Mouse (Mus musculus): ENCODE measurements around the gene Dtnb.

Dtnb gene

GRCm38 (mm10) chr12:3755522-3755921, 183.3 kb downstream of the Dtnb start:
- peaks cover 23% of the 10 kb centered on the region for H3K36me3 ChIP-seq (ENCODE audit: insufficient read depth, low read length)
- H3K27me3 ChIP-seq (ENCODE audit: insufficient read depth, low read length): 0 out of 2 replicates have a peak, but pooled peaks cover 4% of the 10 kb centered on the region
- H3K4me1 ChIP-seq (replicated peaks; ENCODE audit: low read depth, low read length): peaks cover 8% of the 10 kb centered on the region
- H3K9me3 ChIP-seq (ENCODE audit: low read length): no peaks in the 10 kb centered on the region
- TF ChIP-seq CTCF (conservative IDR thresholded peaks at IDR 0.05; ENCODE audit: low read length): no peak
- TF ChIP-seq POU5F1 (IDR thresholded peaks at IDR 0.05; ENCODE audit: borderline replicate concordance, low read length): no peak
- no peak for TF ChIP-seq NANOG (IDR thresholded peaks at IDR 0.05; ENCODE audit: borderline replicate concordance, low read length)
- no peak overlapping the region for H3K4me3 ChIP-seq (replicated peaks; ENCODE audit: low read length)

- 0 out of 2 replicates have a peak, but pooled peaks cover 4% of the 10 kb centered on the region for H3K27me3 ChIP-seq (ENCODE audit: insufficient read depth, low read length)
- peaks cover 23% of the 10 kb centered on the region for H3K36me3 ChIP-seq (ENCODE audit: insufficient read depth, low read length)
- peaks cover 10% of the 10 kb centered on the region for H3K4me1 ChIP-seq (replicated peaks; ENCODE audit: low read depth, low read length)
- TF ChIP-seq POU5F1 (IDR thresholded peaks at IDR 0.05; ENCODE audit: borderline replicate concordance, low read length) (no peak), CTCF (conservative IDR thresholded peaks at IDR 0.05; ENCODE audit: low read length) (no peak), NANOG (IDR thresholded peaks at IDR 0.05; ENCODE audit: borderline replicate concordance, low read length) (no peak)
- no peaks in the 10 kb centered on the region for H3K9me3 ChIP-seq (ENCODE audit: low read length)
- no peak overlapping the region for H3K4me3 ChIP-seq (replicated peaks; ENCODE audit: low read length)
Observed at GRCm38 (mm10) chr12:3756216-3756615, 184.0 kb downstream of the Dtnb start.

- H3K9me3 ChIP-seq (ENCODE audit: low read length): no peaks in the 10 kb centered on the region
- TF ChIP-seq NANOG (IDR thresholded peaks at IDR 0.05; ENCODE audit: borderline replicate concordance, low read length): no peak
- TF ChIP-seq POU5F1 (IDR thresholded peaks at IDR 0.05; ENCODE audit: borderline replicate concordance, low read length): no peak
- no peak for TF ChIP-seq CTCF (conservative IDR thresholded peaks at IDR 0.05; ENCODE audit: low read length)
- H3K4me3 ChIP-seq (replicated peaks; ENCODE audit: low read length): no peak overlapping the region
- 0 out of 2 replicates have a peak, but pooled peaks cover 2% of the 10 kb centered on the region for H3K27me3 ChIP-seq (ENCODE audit: insufficient read depth, low read length)
- H3K4me1 ChIP-seq (replicated peaks; ENCODE audit: low read depth, low read length): peaks cover 16% of the 10 kb centered on the region
- peaks cover 14% of the 10 kb centered on the region for H3K36me3 ChIP-seq (ENCODE audit: insufficient read depth, low read length)
Observed at GRCm38 (mm10) chr12:3758127-3758526, 185.9 kb downstream of the Dtnb start.

- Histone ChIP-seq H3K27me3 (ENCODE audit: insufficient read depth, low read length) (no peaks in the 10 kb centered on the region), H3K9me3 (ENCODE audit: low read length) (no peaks in the 10 kb centered on the region), H3K36me3 (ENCODE audit: insufficient read depth, low read length) (peaks cover 8% of the 10 kb centered on the region), H3K4me3 (replicated peaks; ENCODE audit: low read length) (no peak overlapping the region), H3K4me1 (replicated peaks; ENCODE audit: low read depth, low read length) (peaks cover 10% of the 10 kb centered on the region)
- TF ChIP-seq CTCF (conservative IDR thresholded peaks at IDR 0.05; ENCODE audit: low read length) (no peak), POU5F1 (IDR thresholded peaks at IDR 0.05; ENCODE audit: borderline replicate concordance, low read length) (no peak), NANOG (IDR thresholded peaks at IDR 0.05; ENCODE audit: borderline replicate concordance, low read length) (no peak)
Observed at GRCm38 (mm10) chr12:3759419-3759818, 187.2 kb downstream of the Dtnb start.

GRCm38 (mm10) chr12:3760876-3761590, 188.9 kb downstream of the Dtnb start:
- peaks cover 7% of the 10 kb centered on the region for H3K4me1 ChIP-seq (replicated peaks; ENCODE audit: low read depth, low read length)
- H3K9me3 ChIP-seq (ENCODE audit: low read length): no peaks in the 10 kb centered on the region
- H3K4me3 ChIP-seq (replicated peaks; ENCODE audit: low read length): no peak overlapping the region
- peaks cover 8% of the 10 kb centered on the region for H3K36me3 ChIP-seq (ENCODE audit: insufficient read depth, low read length)
- H3K27me3 ChIP-seq (ENCODE audit: insufficient read depth, low read length): no peaks in the 10 kb centered on the region
- TF ChIP-seq CTCF (conservative IDR thresholded peaks at IDR 0.05; ENCODE audit: low read length) (no peak), POU5F1 (IDR thresholded peaks at IDR 0.05; ENCODE audit: borderline replicate concordance, low read length) (no peak), NANOG (IDR thresholded peaks at IDR 0.05; ENCODE audit: borderline replicate concordance, low read length) (no peak)

- TF ChIP-seq NANOG (IDR thresholded peaks at IDR 0.05; ENCODE audit: borderline replicate concordance, low read length) (no peak), POU5F1 (IDR thresholded peaks at IDR 0.05; ENCODE audit: borderline replicate concordance, low read length) (no peak), CTCF (conservative IDR thresholded peaks at IDR 0.05; ENCODE audit: low read length) (no peak)
- Histone ChIP-seq H3K36me3 (ENCODE audit: insufficient read depth, low read length) (peaks cover 8% of the 10 kb centered on the region), H3K4me3 (replicated peaks; ENCODE audit: low read length) (no peak overlapping the region), H3K27me3 (ENCODE audit: insufficient read depth, low read length) (no peaks in the 10 kb centered on the region), H3K4me1 (replicated peaks; ENCODE audit: low read depth, low read length) (peaks cover 7% of the 10 kb centered on the region), H3K9me3 (ENCODE audit: low read length) (no peaks in the 10 kb centered on the region)
Observed at GRCm38 (mm10) chr12:3761591-3762295, 189.6 kb downstream of the Dtnb start.

- Histone ChIP-seq H3K4me1 (replicated peaks; ENCODE audit: low read depth, low read length) (peaks cover 7% of the 10 kb centered on the region), H3K36me3 (ENCODE audit: insufficient read depth, low read length) (peaks cover 4% of the 10 kb centered on the region; the same call in 1 of the 2 replicates), H3K27me3 (ENCODE audit: insufficient read depth, low read length) (no peaks in the 10 kb centered on the region), H3K4me3 (replicated peaks; ENCODE audit: low read length) (no peak overlapping the region), H3K9me3 (ENCODE audit: low read length) (no peaks in the 10 kb centered on the region)
- TF ChIP-seq CTCF (conservative IDR thresholded peaks at IDR 0.05; ENCODE audit: low read length): no peak
- TF ChIP-seq POU5F1 (IDR thresholded peaks at IDR 0.05; ENCODE audit: borderline replicate concordance, low read length): no peak
- no peak for TF ChIP-seq NANOG (IDR thresholded peaks at IDR 0.05; ENCODE audit: borderline replicate concordance, low read length)
Observed at GRCm38 (mm10) chr12:3764191-3764804, 192.1 kb downstream of the Dtnb start.

GRCm38 (mm10) chr12:3767360-3767759, 195.2 kb downstream of the Dtnb start:
- peaks cover 5% of the 10 kb centered on the region for H3K36me3 ChIP-seq (ENCODE audit: insufficient read depth, low read length)
- H3K4me1 ChIP-seq (replicated peaks; ENCODE audit: low read depth, low read length): 0 out of 2 replicates have a peak, but pooled peaks cover 3% of the 10 kb centered on the region
- H3K4me3 ChIP-seq (replicated peaks; ENCODE audit: low read length): no peak overlapping the region
- TF ChIP-seq CTCF (conservative IDR thresholded peaks at IDR 0.05; ENCODE audit: low read length) (no peak), NANOG (IDR thresholded peaks at IDR 0.05; ENCODE audit: borderline replicate concordance, low read length) (no peak), POU5F1 (IDR thresholded peaks at IDR 0.05; ENCODE audit: borderline replicate concordance, low read length) (no peak)
- H3K27me3 ChIP-seq (ENCODE audit: insufficient read depth, low read length): no peaks in the 10 kb centered on the region
- H3K9me3 ChIP-seq (ENCODE audit: low read length): no peaks in the 10 kb centered on the region
